Mouse (Mus musculus) embryonic facial prominence, embryonic 13.5 days (tissue): ENCODE results near the gene Sass6. TPM values are rescaled to one million over a fixed set of nuclear protein-coding genes. Genes with fewer than 3 reads are reported as not detected.

Source experiments
- ATAC-seq: fragments of 200-750 bp; cut with Nextera tagmentation; 2 replicates; pipeline ENCODE4 v1.8.0; 2017; ENCODE audit warnings: low read depth; ENCODE audit not compliant: insufficient number of reproducible peaks, insufficient read depth, low FRiP score, low TSS enrichment
- H3K27ac ChIP-seq: fragments of 300-500 bp; sonication (generic); 2 replicates; pipeline ENCODE4 v1.5.1; 2015; ENCODE audit warnings: moderate library complexity, mild to moderate bottlenecking, inconsistent platforms
- H3K27me3 ChIP-seq: fragments of 300-500 bp; sonication (generic); 2 replicates; pipeline ENCODE4 v1.6.1; 2015; ENCODE audit warnings: mild to moderate bottlenecking, inconsistent platforms
- H3K36me3 ChIP-seq: fragments of 300-500 bp; sonication (generic); 2 replicates; pipeline ENCODE4 v1.6.1; 2015; ENCODE audit warnings: mild to moderate bottlenecking, inconsistent platforms
- H3K4me1 ChIP-seq: fragments of 300-500 bp; sonication (generic); 2 replicates; pipeline ENCODE4 v1.6.1; 2015; ENCODE audit warnings: inconsistent platforms
- H3K4me2 ChIP-seq: fragments of 300-500 bp; sonication (generic); 2 replicates; pipeline ENCODE4 v1.6.1; 2015; ENCODE audit warnings: moderate library complexity, mild to moderate bottlenecking, inconsistent platforms
- H3K4me3 ChIP-seq: fragments of 300-500 bp; sonication (generic); 2 replicates; pipeline ENCODE4 v1.5.1; 2015; ENCODE audit warnings: mild to moderate bottlenecking, inconsistent platforms
- H3K9ac ChIP-seq: fragments of 300-500 bp; sonication (generic); 2 replicates; pipeline ENCODE4 v1.6.1; 2015; ENCODE audit warnings: mild to moderate bottlenecking, inconsistent platforms
- H3K9me3 ChIP-seq: fragments of 300-500 bp; sonication (generic); 2 replicates; pipeline ENCODE4 v1.6.1; 2016; ENCODE audit warnings: inconsistent platforms
- WGBS: fragments of 180-500 bp; shearing (Covaris S2); methylation state at CpG from one replicate; pipeline ENCODE4 v1.1.7; 2015; ENCODE audit warnings: mixed read lengths; 5-methylcytosine and 5-hydroxymethylcytosine counted together
- polyA plus RNA-seq: library from polyadenylated mRNA; unstranded; fragments of >200 nt; fragmentation: Nextera tagmentation; extraction: Ambion mirVana; gene quantifications from 2 replicates; pipeline ENCODE4 v1.2.1, GENCODE M21; 2015

Sass6 gene
- polyA plus RNA-seq, 1 experiment from 2014 or later = 26.3 TPM

DNA sequence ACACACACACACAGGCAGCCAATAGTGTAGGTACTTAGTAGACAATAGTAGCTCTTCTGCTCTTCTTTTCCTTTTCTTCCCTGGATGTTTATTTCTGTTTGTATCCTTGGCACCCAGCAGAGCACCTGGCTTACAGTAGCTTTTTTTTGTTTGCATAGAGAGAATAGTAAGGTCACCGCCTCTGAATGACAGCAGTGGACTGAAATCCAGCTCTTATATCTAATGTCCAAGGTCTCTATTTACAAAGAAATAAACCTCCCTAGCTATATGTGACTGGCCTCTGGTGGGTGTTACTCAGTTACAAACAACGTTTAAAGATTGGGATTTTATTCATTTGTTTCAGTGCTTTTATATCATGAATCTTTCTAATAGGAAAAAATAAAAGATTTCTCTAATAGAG lies 4.9 kb downstream of the Sass6 start:
- no peak for ATAC-seq
- WGBS = 95% methylated on average over 2 of the region's 2 CpGs
- H3K4me1 ChIP-seq = 0 out of 2 replicates have a peak, but pooled peaks cover 3% of the 10 kb centered on the region
- H3K4me2 ChIP-seq = no peak overlapping the region
- no peak overlapping the region for H3K4me3 ChIP-seq
- H3K27ac ChIP-seq = no peak overlapping the region
- H3K36me3 ChIP-seq = no peaks in the 10 kb centered on the region
- no peaks in the 10 kb centered on the region for H3K27me3 ChIP-seq
- no peaks in the 10 kb centered on the region for H3K9me3 ChIP-seq
- H3K9ac ChIP-seq = no peak overlapping the region

- ATAC-seq = no peak
- WGBS = 88% methylated on average over 5 of the region's 5 CpGs
- Histone ChIP-seq H3K36me3 (no peaks in the 10 kb centered on the region), H3K4me1 (0 out of 2 replicates have a peak, but pooled peaks cover under 1% of the 10 kb centered on the region), H3K27me3 (no peaks in the 10 kb centered on the region), H3K4me3 (no peak overlapping the region), H3K27ac (no peak overlapping the region), H3K4me2 (no peak overlapping the region), H3K9me3 (no peaks in the 10 kb centered on the region), H3K9ac (no peak overlapping the region)
Measured at GRCm38 (mm10) chr3:116601005-116601404, 6.2 kb downstream of the Sass6 start.

DNA sequence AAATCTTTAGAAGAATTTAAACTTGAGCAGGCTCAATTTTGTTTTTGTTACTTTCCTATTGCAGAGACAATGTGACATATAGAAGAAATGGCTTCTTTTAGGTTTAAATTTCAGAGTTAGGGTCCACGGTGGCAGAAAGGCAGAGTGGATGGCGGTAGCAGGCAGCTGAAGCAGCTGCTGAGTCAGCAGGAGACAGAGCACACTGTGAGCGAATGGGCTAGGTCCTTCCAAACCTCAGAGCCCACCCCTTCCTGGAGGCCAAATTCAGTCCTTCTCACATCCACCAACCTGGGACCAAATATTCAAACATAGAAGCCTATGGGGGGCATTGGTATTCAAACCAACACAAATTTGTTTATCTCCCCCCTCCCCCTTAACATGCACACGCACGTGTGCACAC lies 7.0 kb downstream of the Sass6 start:
- Histone ChIP-seq H3K9me3 (no peaks in the 10 kb centered on the region), H3K9ac (no peak overlapping the region), H3K4me1 (no peaks in the 10 kb centered on the region), H3K4me3 (no peak overlapping the region), H3K27ac (no peak overlapping the region), H3K27me3 (no peaks in the 10 kb centered on the region), H3K36me3 (peaks cover 3% of the 10 kb centered on the region; the same call in 1 of the 2 replicates), H3K4me2 (no peak overlapping the region)
- 89% methylated on average over 5 of the region's 5 CpGs for WGBS
- ATAC-seq = no peak

- Histone ChIP-seq H3K4me1 (no peaks in the 10 kb centered on the region), H3K9ac (no peak overlapping the region), H3K4me3 (no peak overlapping the region), H3K4me2 (no peak overlapping the region), H3K27ac (peak overlapping the region; percentile 4; the same call in 1 of the 2 replicates), H3K27me3 (no peaks in the 10 kb centered on the region), H3K36me3 (peaks cover 22% of the 10 kb centered on the region), H3K9me3 (no peaks in the 10 kb centered on the region)
- ATAC-seq = no peak
- 52% methylated on average over 9 of the region's 9 CpGs for WGBS
Measured at GRCm38 (mm10) chr3:116604570-116604969, 9.8 kb downstream of the Sass6 start.

- no peak within 1 kb of the TSS for H3K4me2 ChIP-seq
- H3K36me3 ChIP-seq = peaks cover 54% of the 10 kb centered on the region
- 85% methylated on average over 10 of the region's 10 CpGs for WGBS
- no peaks in the 10 kb centered on the region for H3K9me3 ChIP-seq
- H3K27me3 ChIP-seq = no peaks in the 10 kb centered on the region
- no peak within 1 kb of the TSS for H3K9ac ChIP-seq
- no peaks in the 10 kb centered on the region for H3K4me1 ChIP-seq
- no peak for ATAC-seq
- H3K4me3 ChIP-seq = no peak within 1 kb of the TSS
- no peak within 1 kb of the TSS for H3K27ac ChIP-seq
Measured at GRCm38 (mm10) chr3:116614295-116614892, 19.6 kb downstream of the Sass6 start, which contains the start of gene Trmt13. TSS of gene Trmt13 (minus strand) at chr3:116614587.

DNA sequence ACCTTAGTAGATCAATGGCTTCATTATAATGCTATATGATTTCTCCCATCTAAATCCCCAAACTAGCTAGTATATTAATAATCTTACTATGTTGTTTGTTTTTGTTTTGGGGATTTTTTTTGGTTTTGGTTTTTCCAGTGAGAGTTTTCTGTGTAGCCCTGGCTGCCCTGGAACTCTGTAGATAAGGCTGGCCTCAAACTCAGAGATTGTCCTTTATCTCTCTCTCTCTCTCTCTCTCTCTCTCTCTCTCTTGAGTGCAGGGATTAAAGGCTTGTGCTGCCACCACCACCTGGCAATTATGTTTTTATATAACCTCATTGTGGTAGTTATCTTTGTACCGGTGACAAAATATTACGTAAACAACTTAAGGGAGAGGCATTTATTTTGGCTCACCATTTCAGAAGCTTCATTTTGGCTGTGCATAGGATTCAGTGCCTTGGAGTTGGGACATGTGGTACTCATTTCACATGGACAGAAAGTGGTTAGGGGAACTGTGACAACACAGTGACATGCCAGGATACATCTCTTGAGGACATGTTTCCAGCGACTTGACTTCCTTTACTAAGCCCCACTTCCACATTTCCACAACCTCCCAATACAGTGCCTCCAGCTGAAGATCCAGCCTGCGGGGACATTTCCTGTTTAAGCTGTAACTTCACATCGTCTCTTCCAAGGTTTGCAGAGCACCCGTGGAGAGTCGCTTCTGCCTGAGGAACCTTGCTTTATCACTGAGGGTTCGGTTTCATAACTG lies 20.7 kb downstream of the Sass6 start:
- Histone ChIP-seq H3K4me1 (no peaks in the 10 kb centered on the region), H3K4me3 (no peak overlapping the region), H3K9ac (no peak overlapping the region), H3K9me3 (no peaks in the 10 kb centered on the region), H3K36me3 (peaks cover 53% of the 10 kb centered on the region), H3K4me2 (no peak overlapping the region), H3K27ac (no peak overlapping the region), H3K27me3 (no peaks in the 10 kb centered on the region)
- 86% methylated on average over 8 of the region's 8 CpGs for WGBS
- no peak for ATAC-seq

DNA sequence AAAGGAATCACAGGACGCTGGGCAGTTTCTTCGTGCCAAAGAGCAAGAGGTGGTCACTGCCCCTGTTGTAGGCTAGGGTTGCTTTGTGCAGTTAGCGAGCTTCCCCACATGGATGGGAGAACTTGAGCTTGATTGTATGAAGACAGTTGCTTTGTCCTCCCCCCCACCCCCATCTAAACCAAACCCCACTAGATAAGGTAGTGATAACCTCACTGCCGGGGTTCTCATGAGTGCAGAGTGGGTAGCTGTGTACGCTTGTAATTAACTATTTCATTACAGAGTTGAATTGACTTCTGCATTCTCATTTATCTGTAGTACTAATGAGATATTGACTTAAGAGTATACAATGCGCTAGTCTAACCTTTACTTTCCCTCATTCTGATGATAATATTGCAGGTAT lies 24.1 kb downstream of the Sass6 start:
- Histone ChIP-seq H3K4me2 (no peak overlapping the region), H3K36me3 (peaks cover 64% of the 10 kb centered on the region), H3K9ac (no peak overlapping the region), H3K4me1 (no peaks in the 10 kb centered on the region), H3K4me3 (no peak overlapping the region), H3K27ac (no peak overlapping the region), H3K27me3 (no peaks in the 10 kb centered on the region), H3K9me3 (no peaks in the 10 kb centered on the region)
- ATAC-seq = no peak
- 85% methylated on average over 6 of the region's 6 CpGs for WGBS

DNA sequence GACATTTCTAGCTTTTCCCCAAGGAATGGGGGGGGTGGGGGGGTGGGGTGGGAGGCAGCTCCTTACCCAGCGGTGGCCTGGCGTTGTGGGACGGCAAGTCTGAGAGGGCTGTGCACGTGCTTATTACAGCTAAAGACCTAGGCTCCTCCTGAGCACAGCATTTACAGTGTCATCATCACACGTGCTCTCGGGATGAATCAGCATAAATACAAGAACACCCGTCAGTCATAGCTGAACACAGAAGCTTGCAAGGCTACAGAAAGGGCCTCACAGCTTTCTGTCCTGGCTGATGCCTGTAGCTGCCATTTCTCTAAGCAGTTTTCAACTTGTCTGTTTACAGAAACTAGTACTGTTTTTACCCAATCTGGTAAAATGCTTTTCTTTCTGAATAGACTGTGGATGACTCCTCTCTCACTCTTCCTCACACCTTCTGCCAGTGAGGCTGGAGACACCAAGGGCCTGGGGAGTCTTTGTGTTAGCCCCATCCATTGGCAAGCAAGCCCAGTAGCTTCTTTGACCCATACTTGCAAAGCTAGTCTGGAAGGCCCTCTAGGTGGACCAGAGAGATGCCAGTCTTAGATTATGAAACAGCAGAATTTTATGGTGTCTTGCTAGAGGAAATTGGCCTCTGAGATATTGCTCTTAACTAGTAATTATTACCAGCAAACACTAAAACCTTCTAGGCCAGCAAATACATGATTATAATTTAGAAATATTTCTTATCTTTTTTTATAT lies 26.0 kb downstream of the Sass6 start:
- Histone ChIP-seq H3K9ac (no peak overlapping the region), H3K4me3 (no peak overlapping the region), H3K27ac (no peak overlapping the region), H3K4me1 (no peaks in the 10 kb centered on the region), H3K27me3 (no peaks in the 10 kb centered on the region), H3K4me2 (no peak overlapping the region), H3K36me3 (peaks cover 44% of the 10 kb centered on the region), H3K9me3 (no peaks in the 10 kb centered on the region)
- no peak for ATAC-seq
- 92% methylated on average over 7 of the region's 7 CpGs for WGBS

DNA sequence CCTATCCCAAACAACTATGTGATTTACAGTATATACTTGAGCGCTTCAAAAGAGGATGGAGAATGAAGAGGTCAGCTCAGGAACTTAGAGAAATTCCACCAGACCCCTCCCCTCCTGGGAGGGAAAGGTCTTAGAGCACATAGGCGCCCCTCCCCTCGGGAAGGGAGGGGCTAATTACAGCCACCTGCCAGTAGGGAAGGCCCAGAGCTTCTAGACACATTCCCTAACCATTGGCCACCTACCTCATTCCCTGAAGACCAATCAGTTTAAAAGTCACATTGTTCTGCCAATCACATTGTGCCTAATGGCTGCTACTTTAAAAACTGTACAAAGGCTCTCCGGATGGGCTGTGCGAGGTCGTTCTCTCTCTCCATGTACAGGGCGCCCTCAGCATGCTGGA lies 27.9 kb downstream of the Sass6 start:
- Histone ChIP-seq H3K4me3 (no peak overlapping the region), H3K4me1 (no peaks in the 10 kb centered on the region), H3K27me3 (no peaks in the 10 kb centered on the region), H3K9me3 (no peaks in the 10 kb centered on the region), H3K9ac (no peak overlapping the region), H3K27ac (no peak overlapping the region), H3K4me2 (no peak overlapping the region), H3K36me3 (peaks cover 43% of the 10 kb centered on the region)
- WGBS = 96% methylated on average over 7 of the region's 7 CpGs
- ATAC-seq = no peak

DNA sequence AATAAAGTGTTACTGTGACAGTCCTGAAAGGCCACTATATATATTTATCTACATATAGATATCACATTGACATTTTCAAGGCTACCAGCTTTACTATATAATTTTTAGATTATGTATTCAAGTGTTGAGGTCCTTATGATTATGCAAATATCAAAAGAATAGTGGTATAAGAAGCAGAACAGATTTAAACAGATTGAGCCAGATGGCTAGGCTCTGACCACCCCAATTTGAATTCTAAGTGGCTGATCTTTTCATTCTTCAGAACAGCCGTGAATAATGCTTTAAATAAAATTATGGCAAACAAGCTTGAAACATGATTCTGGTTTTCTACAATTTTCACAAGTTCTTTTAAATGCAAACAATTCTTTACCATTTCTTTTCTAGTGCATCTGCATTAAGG lies 36.7 kb downstream of the Sass6 start:
- Histone ChIP-seq H3K9me3 (no peaks in the 10 kb centered on the region), H3K27me3 (no peaks in the 10 kb centered on the region), H3K4me1 (no peaks in the 10 kb centered on the region), H3K4me2 (no peak overlapping the region), H3K9ac (no peak overlapping the region), H3K4me3 (no peak overlapping the region), H3K27ac (no peak overlapping the region), H3K36me3 (peaks cover 66% of the 10 kb centered on the region)
- WGBS = 59% methylated on average over 1 of the region's 1 CpGs
- ATAC-seq = no peak

- Histone ChIP-seq H3K9me3 (no peaks in the 10 kb centered on the region), H3K36me3 (peaks cover 68% of the 10 kb centered on the region), H3K4me2 (no peak overlapping the region), H3K27me3 (no peaks in the 10 kb centered on the region), H3K4me3 (no peak overlapping the region), H3K27ac (no peak overlapping the region), H3K9ac (no peak overlapping the region), H3K4me1 (no peaks in the 10 kb centered on the region)
- no peak for ATAC-seq
- 90% methylated on average over 3 of the region's 3 CpGs for WGBS
Measured at GRCm38 (mm10) chr3:116632971-116633370, 38.2 kb downstream of the Sass6 start.

DNA sequence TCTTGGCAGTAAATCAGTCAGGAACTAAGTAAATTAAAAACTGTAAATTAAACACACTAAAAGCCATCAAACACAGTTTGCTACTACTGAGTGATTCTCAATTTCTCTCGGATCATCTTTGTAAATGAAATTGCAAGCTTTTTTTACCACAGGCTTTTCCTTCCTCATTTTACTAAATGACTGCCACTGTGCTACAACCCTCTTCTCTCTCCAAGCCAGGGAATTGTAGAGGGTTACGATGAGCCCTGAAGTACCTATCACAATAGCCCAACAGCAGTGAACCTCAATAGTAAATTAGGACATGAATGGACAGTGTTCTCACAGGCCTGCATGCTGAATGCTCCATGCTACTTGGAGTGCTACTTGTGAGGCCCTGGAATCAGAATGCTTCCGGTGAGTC lies 39.3 kb downstream of the Sass6 start:
- H3K9me3 ChIP-seq = no peaks in the 10 kb centered on the region
- no peak overlapping the region for H3K27ac ChIP-seq
- 96% methylated on average over 3 of the region's 3 CpGs for WGBS
- no peak for ATAC-seq
- H3K27me3 ChIP-seq = no peaks in the 10 kb centered on the region
- H3K4me2 ChIP-seq = no peak overlapping the region
- H3K4me3 ChIP-seq = no peak overlapping the region
- no peaks in the 10 kb centered on the region for H3K4me1 ChIP-seq
- H3K9ac ChIP-seq = no peak overlapping the region
- peaks cover 75% of the 10 kb centered on the region for H3K36me3 ChIP-seq
